In genomic region chr6:92014936-92015335, GRCm38 (mm10) we compare ENCODE assay signal across 10 mouse cellular contexts. TPM values are rescaled to one million over a fixed set of nuclear protein-coding genes. Genes with fewer than 3 reads are reported as not detected.
DNase-seq lines count a peak whose midpoint lies in the region; ATAC-seq and TF ChIP-seq lines count a peak whose summit lies in the region.
"Had no signal": no experiment of that assay in that cellular context is flagged by ENCODE, and none has a peak within 500 bp of the region (broad histone marks: within the 10 kb centered on the region; RNA-seq: fewer than 3 reads in every experiment).

No protein-coding gene starts in this region.

- no peak for TF ChIP-seq POLR2A in small intestine, adult 2 months (IDR thresholded peaks at IDR 0.05; ENCODE audit: low read depth, low read length)

- no peak overlapping the region for H3K9ac ChIP-seq in midbrain, embryonic 13.5 days (replicated peaks)

- TF ChIP-seq CTCF in small intestine, adult 2 months (IDR thresholded peaks at IDR 0.05; ENCODE audit: extremely low read depth, insufficient read length, insufficient replicate concordance, low read depth, low read length), result no peak

- H3K27me3 ChIP-seq in midbrain, embryonic 10.5 days (ENCODE audit: low read depth, poor library complexity, severe bottlenecking), result no peaks in the 10 kb centered on the region
- no peaks in the 10 kb centered on the region for H3K27me3 ChIP-seq in midbrain, embryonic 13.5 days
- H3K27me3 ChIP-seq in small intestine, adult 2 months (ENCODE audit: control insufficient read depth, insufficient read depth, low read length), result no peaks in the 10 kb centered on the region

- WGBS in midbrain, embryonic 10.5 days, result 73% methylated on average over 7 of the region's 7 CpGs
- 76% methylated on average over 7 of the region's 7 CpGs for WGBS in midbrain, embryonic 13.5 days
- 56% methylated on average over 7 of the region's 7 CpGs for WGBS in small intestine, adult 2 months

- no peaks in the 10 kb centered on the region for H3K9me3 ChIP-seq in midbrain, embryonic 10.5 days (replicated peaks)
- no peaks in the 10 kb centered on the region for H3K9me3 ChIP-seq in midbrain, embryonic 13.5 days

- no peak for DNase-seq in midbrain, embryonic 10.5 days (ENCODE audit: low spot score)
- peak; percentile 75 for DNase-seq in gastrocnemius, postnatal 25 days
- DNase-seq in kidney, postnatal 10 days, result peak; percentile 68
- DNase-seq in right cerebral cortex, postnatal 25 days, result no peak
- DNase-seq in yolk sac, embryonic 10.5 days (ENCODE audit: low spot score), result no peak
- DNase-seq: cerebellum, adult 11-12 months; thymus, adult 2 months had no signal

- H3K27ac ChIP-seq in midbrain, embryonic 10.5 days (replicated peaks), result 0 out of 2 replicates have a peak overlapping the region, but pooled peaks have one; percentile 6
- H3K27ac ChIP-seq in midbrain, embryonic 13.5 days, result no peak overlapping the region
- H3K27ac ChIP-seq in small intestine, adult 2 months (ENCODE audit: insufficient read depth, low read depth, low read length), result peak overlapping the region; percentile 36; the same call in 1 of the 2 replicates

- H3K36me3 ChIP-seq in midbrain, embryonic 10.5 days, result no peaks in the 10 kb centered on the region
- H3K36me3 ChIP-seq in midbrain, embryonic 13.5 days, result no peaks in the 10 kb centered on the region
- H3K36me3 ChIP-seq in small intestine, adult 2 months (ENCODE audit: control insufficient read depth, insufficient read depth, low read length), result no peaks in the 10 kb centered on the region

- no peak overlapping the region for H3K4me2 ChIP-seq in midbrain, embryonic 13.5 days (replicated peaks)

- H3K4me3 ChIP-seq in midbrain, embryonic 10.5 days, result no peak overlapping the region
- H3K4me3 ChIP-seq in midbrain, embryonic 13.5 days (replicated peaks), result no peak overlapping the region
- H3K4me3 ChIP-seq in small intestine, adult 2 months (ENCODE audit: low read depth, low read length), result no peak overlapping the region

- H3K4me1 ChIP-seq in midbrain, embryonic 10.5 days, result peaks cover 1% of the 10 kb centered on the region
- peaks cover 3% of the 10 kb centered on the region; the same call in 1 of the 2 replicates for H3K4me1 ChIP-seq in midbrain, embryonic 13.5 days (replicated peaks)
- H3K4me1 ChIP-seq in small intestine, adult 2 months (ENCODE audit: control insufficient read depth, insufficient read depth, insufficient read length, low read length), result peaks cover 3% of the 10 kb centered on the region; the same call in 1 of the 2 replicates

- no peak for ATAC-seq in midbrain, embryonic 13.5 days
- no peak for ATAC-seq in inflammation-experienced regulatory T-cells, adult 6 months

RNA-seq across cellular contexts. Expression of gene Fgd5, which starts 36.3 kb away (rescaled TPM):
- polyA plus RNA-seq in midbrain, embryonic 10.5 days (2016; fragmentation: Nextera tagmentation; extraction: Ambion mirVana), result 5.1 and 5.6 TPM in 2 replicates
- 7.3 and 8.0 TPM in 2 replicates for polyA plus RNA-seq in midbrain, embryonic 13.5 days (2015; fragmentation: Nextera tagmentation; extraction: Ambion mirVana)
- total RNA-seq in gastrocnemius, postnatal 25 days (2021), result 10 to 100 TPM in 1 of 2 experiments, 1 to 10 TPM in 1; 9.9 to 10.9 TPM
- polyA plus RNA-seq in small intestine, adult 2 months (2012; rRNA removed), result 1.4 and 2.9 TPM in 2 replicates
- polyA plus RNA-seq in inflammation-experienced regulatory T-cells, adult 6 months (2017; shearing (Covaris generic)), result not detected

Comparison
In these comparisons a context has a peak if more than half of its experiments do, and no peak if none do; other contexts are left out.
1. DNase-seq: peak in gastrocnemius, postnatal 25 days (single experiment) and kidney, postnatal 10 days (single experiment); none in midbrain, embryonic 10.5 days (single experiment), right cerebral cortex, postnatal 25 days (single experiment) and yolk sac, embryonic 10.5 days (single experiment).